Mouse (Mus musculus): ENCODE results near the gene Upk2. TPM values are rescaled to one million over a fixed set of nuclear protein-coding genes. Genes with fewer than 3 reads are reported as not detected.
"Not testable (repeated sequence)": the region's sequence is repeated elsewhere in the genome, so short reads cannot be mapped to it uniquely, and the experiment has no call there.

Upk2 gene
- polyA plus RNA-seq, 1 experiment from 2014 or later, result 1.7 TPM

GRCm38 (mm10) chr9:44454132-44454890 lies 465 bp downstream of the Upk2 start:
- Histone ChIP-seq H3K9ac (no peak overlapping the region), H3K27me3 (peaks cover 11% of the 10 kb centered on the region), H3K27ac (no peak overlapping the region), H3K4me2 (replicated peaks) (0 out of 2 replicates have a peak overlapping the region, but pooled peaks have one; percentile 14), H3K4me3 (no peak overlapping the region), H3K9me3 (no peaks in the 10 kb centered on the region), H3K36me3 (no peaks in the 10 kb centered on the region), H3K4me1 (peaks cover 16% of the 10 kb centered on the region)
- ATAC-seq (ENCODE audit: insufficient number of reproducible peaks, insufficient read depth, low FRiP score, low TSS enrichment), result peak; percentile 87
- 6% methylated on average over 14 of the region's 14 CpGs for WGBS

GRCm38 (mm10) chr9:44450387-44450786 lies 4.4 kb downstream of the Upk2 start:
- Histone ChIP-seq H3K9me3 (no peaks in the 10 kb centered on the region), H3K4me2 (replicated peaks) (no peak overlapping the region), H3K4me1 (no peaks in the 10 kb centered on the region), H3K4me3 (no peak overlapping the region), H3K27me3 (peaks cover 11% of the 10 kb centered on the region), H3K36me3 (no peaks in the 10 kb centered on the region), H3K27ac (no peak overlapping the region), H3K9ac (no peak overlapping the region)
- ATAC-seq (ENCODE audit: insufficient number of reproducible peaks, insufficient read depth, low FRiP score, low TSS enrichment), result no peak

- H3K9me3 ChIP-seq; H3K27ac ChIP-seq; ATAC-seq (ENCODE audit: insufficient number of reproducible peaks, insufficient read depth, low FRiP score, low TSS enrichment); H3K4me1 ChIP-seq; H3K9ac ChIP-seq; H3K27me3 ChIP-seq; H3K36me3 ChIP-seq; H3K4me2 ChIP-seq (replicated peaks); H3K4me3 ChIP-seq: not testable (repeated sequence)
- 78% methylated on average over 7 of the region's 7 CpGs for WGBS
Observed at GRCm38 (mm10) chr9:44444402-44445025, 10.3 kb downstream of the Upk2 start.

- Histone ChIP-seq H3K4me2 (replicated peaks) (no peak within 1 kb of the TSS), H3K27ac (no peak within 1 kb of the TSS), H3K27me3 (no peaks in the 10 kb centered on the region), H3K9ac (no peak within 1 kb of the TSS), H3K4me3 (no peak within 1 kb of the TSS), H3K4me1 (no peaks in the 10 kb centered on the region), H3K9me3 (no peaks in the 10 kb centered on the region), H3K36me3 (no peaks in the 10 kb centered on the region)
- ATAC-seq (ENCODE audit: insufficient number of reproducible peaks, insufficient read depth, low FRiP score, low TSS enrichment), result no peak
- 70% methylated on average over 19 of the region's 19 CpGs for WGBS
Observed at GRCm38 (mm10) chr9:44440961-44441360, 13.8 kb downstream of the Upk2 start, which contains the start of gene Foxr1. Foxr1 (minus strand) TSS chr9:44441136.

GRCm38 (mm10) chr9:44435747-44436146 lies 19.0 kb downstream of the Upk2 start:
- 81% methylated on average over 6 of the region's 6 CpGs for WGBS
- ATAC-seq (ENCODE audit: insufficient number of reproducible peaks, insufficient read depth, low FRiP score, low TSS enrichment), result no peak
- no peaks in the 10 kb centered on the region for H3K36me3 ChIP-seq
- H3K27me3 ChIP-seq, result no peaks in the 10 kb centered on the region
- peaks cover 9% of the 10 kb centered on the region; the same call in 1 of the 2 replicates for H3K4me1 ChIP-seq
- no peak overlapping the region for H3K4me3 ChIP-seq
- no peak overlapping the region for H3K27ac ChIP-seq
- no peak overlapping the region for H3K4me2 ChIP-seq (replicated peaks)
- H3K9me3 ChIP-seq, result no peaks in the 10 kb centered on the region
- H3K9ac ChIP-seq, result no peak overlapping the region

- WGBS, result 53% methylated on average over 5 of the region's 5 CpGs
- ATAC-seq (ENCODE audit: insufficient number of reproducible peaks, insufficient read depth, low FRiP score, low TSS enrichment), result no peak
Observed at GRCm38 (mm10) chr9:44432577-44433185, 22.1 kb downstream of the Upk2 start.

GRCm38 (mm10) chr9:44423576-44423975 lies 31.2 kb downstream of the Upk2 start:
- Histone ChIP-seq H3K4me2 (replicated peaks) (no peak overlapping the region), H3K27ac (no peak overlapping the region), H3K9ac (no peak overlapping the region), H3K27me3 (no peaks in the 10 kb centered on the region), H3K36me3 (no peaks in the 10 kb centered on the region), H3K4me1 (no peaks in the 10 kb centered on the region), H3K4me3 (no peak overlapping the region), H3K9me3 (no peaks in the 10 kb centered on the region)
- ATAC-seq (ENCODE audit: insufficient number of reproducible peaks, insufficient read depth, low FRiP score, low TSS enrichment), result no peak
- 89% methylated on average over 4 of the region's 4 CpGs for WGBS

More at GRCm38 (mm10) chr9:44432577-44433185, 22.1 kb downstream of the Upk2 start:
- Histone ChIP-seq H3K27ac (no peak overlapping the region), H3K27me3 (no peaks in the 10 kb centered on the region), H3K9me3 (no peaks in the 10 kb centered on the region), H3K4me2 (replicated peaks) (no peak overlapping the region), H3K4me3 (no peak overlapping the region), H3K4me1 (peaks cover 9% of the 10 kb centered on the region; the same call in 1 of the 2 replicates), H3K36me3 (no peaks in the 10 kb centered on the region), H3K9ac (no peak overlapping the region)

- Histone ChIP-seq H3K4me2 (replicated peaks) (no peak overlapping the region), H3K27me3 (no peaks in the 10 kb centered on the region), H3K27ac (no peak overlapping the region), H3K36me3 (no peaks in the 10 kb centered on the region), H3K9ac (no peak overlapping the region), H3K4me3 (no peak overlapping the region), H3K4me1 (peaks cover 5% of the 10 kb centered on the region), H3K9me3 (no peaks in the 10 kb centered on the region)
- WGBS, result 72% methylated on average over 5 of the region's 5 CpGs
- no peak for ATAC-seq (ENCODE audit: insufficient number of reproducible peaks, insufficient read depth, low FRiP score, low TSS enrichment)
Observed at GRCm38 (mm10) chr9:44420280-44420898, 34.4 kb downstream of the Upk2 start.

- WGBS, result 93% methylated on average over 9 of the region's 9 CpGs
- not testable (repeated sequence) for ATAC-seq (ENCODE audit: insufficient number of reproducible peaks, insufficient read depth, low FRiP score, low TSS enrichment)
Observed at GRCm38 (mm10) chr9:44419730-44420129, 35.0 kb downstream of the Upk2 start.

GRCm38 (mm10) chr9:44418519-44419385 lies 36.0 kb downstream of the Upk2 start, which contains the start of gene Ccdc84:
Ccdc84 (minus strand) TSS chr9:44418569.
- WGBS, result 80% methylated on average over 14 of the region's 14 CpGs
- peak within 1 kb of the TSS; percentile 64 for H3K27ac ChIP-seq
- ATAC-seq (ENCODE audit: insufficient number of reproducible peaks, insufficient read depth, low FRiP score, low TSS enrichment), result no peak

More at GRCm38 (mm10) chr9:44419730-44420129, 35.0 kb downstream of the Upk2 start:
- not testable (repeated sequence) for H3K27me3 ChIP-seq; H3K4me1 ChIP-seq; H3K9ac ChIP-seq; H3K4me3 ChIP-seq; H3K36me3 ChIP-seq; H3K27ac ChIP-seq; H3K9me3 ChIP-seq; H3K4me2 ChIP-seq (replicated peaks)

More at GRCm38 (mm10) chr9:44418519-44419385, 36.0 kb downstream of the Upk2 start, which contains the start of gene Ccdc84:
- peak within 1 kb of the TSS; percentile 89 for H3K4me3 ChIP-seq
- H3K4me2 ChIP-seq (replicated peaks), result peak within 1 kb of the TSS; percentile 87
- no peaks in the 10 kb centered on the region for H3K27me3 ChIP-seq
- 0 out of 2 replicates have a peak, but pooled peaks cover 3% of the 10 kb centered on the region for H3K36me3 ChIP-seq
- H3K9ac ChIP-seq, result peak within 1 kb of the TSS; percentile 80
- H3K4me1 ChIP-seq, result peaks cover 5% of the 10 kb centered on the region
- no peaks in the 10 kb centered on the region for H3K9me3 ChIP-seq
